ENCODE assay signal across 10 mouse cellular contexts in the genomic region with DNA sequence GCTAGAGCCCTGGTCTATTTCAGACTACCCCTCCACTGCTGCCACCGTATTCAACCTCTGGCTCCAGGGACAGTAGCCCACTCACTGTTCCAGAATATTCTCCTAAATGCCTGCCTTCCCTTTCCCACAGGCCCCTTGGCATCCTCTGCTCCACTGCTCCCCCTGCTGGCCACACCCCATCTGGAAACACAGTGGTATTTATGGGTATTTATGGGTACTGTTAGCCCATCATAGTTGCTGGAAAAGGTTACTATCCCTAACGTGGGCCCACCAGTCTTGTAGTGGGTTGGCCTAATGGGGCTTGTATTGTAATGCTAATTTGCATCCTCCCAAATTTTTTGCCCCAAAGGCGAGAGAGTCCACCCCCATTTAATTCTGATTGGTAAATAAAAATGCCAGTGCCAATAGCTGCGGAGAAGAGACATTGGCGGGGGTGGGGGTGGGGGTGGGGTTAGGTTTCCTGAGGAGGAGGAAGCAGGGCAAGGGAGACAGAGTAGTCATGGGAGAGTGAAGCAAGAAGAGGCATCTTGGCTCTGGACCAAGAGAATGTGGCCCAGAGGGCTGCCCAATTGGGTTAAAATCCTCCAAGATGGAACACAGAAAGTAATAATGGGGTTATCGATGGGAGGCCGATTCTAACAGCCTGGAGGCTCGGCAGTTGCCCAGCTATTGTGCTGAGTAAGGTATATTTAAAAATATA. TPM values are rescaled to one million over a fixed set of nuclear protein-coding genes. Genes with fewer than 3 reads are reported as not detected.
DNase-seq lines count a peak whose midpoint lies in the region; ATAC-seq and TF ChIP-seq lines count a peak whose summit lies in the region.
"Had no signal": no experiment of that assay in that cellular context is flagged by ENCODE, and none has a peak within 500 bp of the region (broad histone marks: within the 10 kb centered on the region; RNA-seq: fewer than 3 reads in every experiment).

No protein-coding gene starts in this region.

- H3K27me3 ChIP-seq in midbrain, embryonic 10.5 days (ENCODE audit: low read depth, poor library complexity, severe bottlenecking), result no peaks in the 10 kb centered on the region
- H3K27me3 ChIP-seq in midbrain, embryonic 16.5 days (ENCODE audit: control insufficient read depth, insufficient read depth, low read depth, low read length), result no peaks in the 10 kb centered on the region
- no peaks in the 10 kb centered on the region for H3K27me3 ChIP-seq in liver, embryonic 11.5 days (replicated peaks; ENCODE audit: control insufficient read depth, insufficient read depth, low read length)
- no peaks in the 10 kb centered on the region for H3K27me3 ChIP-seq in small intestine, adult 2 months (ENCODE audit: control insufficient read depth, insufficient read depth, low read length)

- no peaks in the 10 kb centered on the region for H3K36me3 ChIP-seq in midbrain, embryonic 10.5 days
- H3K36me3 ChIP-seq in midbrain, embryonic 16.5 days (ENCODE audit: control insufficient read depth, insufficient read depth, low read length), result no peaks in the 10 kb centered on the region
- H3K36me3 ChIP-seq in liver, embryonic 11.5 days (ENCODE audit: control insufficient read depth, insufficient read depth, low read length), result no peaks in the 10 kb centered on the region
- H3K36me3 ChIP-seq in small intestine, adult 2 months (ENCODE audit: control insufficient read depth, insufficient read depth, low read length), result no peaks in the 10 kb centered on the region

- H3K4me2 ChIP-seq in midbrain, embryonic 16.5 days (ENCODE audit: low read length), result no peak overlapping the region
- no peak overlapping the region for H3K4me2 ChIP-seq in liver, embryonic 11.5 days

- 65% methylated on average over 8 of the region's 8 CpGs for WGBS in midbrain, embryonic 10.5 days
- WGBS in midbrain, embryonic 16.5 days, result 56% methylated on average over 8 of the region's 8 CpGs
- WGBS in liver, embryonic 11.5 days, result 69% methylated on average over 8 of the region's 8 CpGs
- WGBS in small intestine, adult 2 months, result 65% methylated on average over 8 of the region's 8 CpGs

- no peaks in the 10 kb centered on the region for H3K9me3 ChIP-seq in midbrain, embryonic 10.5 days (replicated peaks)
- no peaks in the 10 kb centered on the region for H3K9me3 ChIP-seq in midbrain, embryonic 16.5 days (replicated peaks; ENCODE audit: control insufficient read depth, low read length, poor library complexity, severe bottlenecking)
- no peaks in the 10 kb centered on the region for H3K9me3 ChIP-seq in liver, embryonic 11.5 days (ENCODE audit: control insufficient read depth, low read length)

- TF ChIP-seq CTCF in small intestine, adult 2 months (IDR thresholded peaks at IDR 0.05; ENCODE audit: extremely low read depth, insufficient read length, insufficient replicate concordance, low read depth, low read length), result peak; percentile 85; the same call in 1 of the 2 replicates

- no peak overlapping the region for H3K9ac ChIP-seq in midbrain, embryonic 16.5 days (ENCODE audit: low read depth, low read length)
- H3K9ac ChIP-seq in liver, embryonic 11.5 days (ENCODE audit: low read depth, low read length), result no peak overlapping the region

- no peak for ATAC-seq in midbrain, embryonic 16.5 days
- no peak for ATAC-seq in liver, embryonic 11.5 days (replicated peaks; ENCODE audit: low FRiP score)

- DNase-seq in midbrain, embryonic 10.5 days (ENCODE audit: low spot score), result peak; percentile 43
- peak; percentile 25 for DNase-seq in Muller cell, postnatal 12 days (ENCODE audit: inconsistent ontology term)
- DNase-seq in c-Kit-positive CD71-negative TER-119-negative erythroid progenitor cells, embryonic 14.5 days (ENCODE audit: low read depth), result peak; percentile 28
- DNase-seq in gastrocnemius, adult 18-20 months (ENCODE audit: low spot score), result peak; percentile 53
- peak; percentile 57 for DNase-seq in liver, embryonic 11.5 days (ENCODE audit: low spot score)
- no peak for DNase-seq in yolk sac, embryonic 10.5 days (ENCODE audit: low spot score)

- TF ChIP-seq POLR2A in small intestine, adult 2 months (IDR thresholded peaks at IDR 0.05; ENCODE audit: low read depth, low read length), result no peak

- H3K4me3 ChIP-seq in midbrain, embryonic 10.5 days, result no peak overlapping the region
- H3K4me3 ChIP-seq in midbrain, embryonic 16.5 days (ENCODE audit: low read depth, low read length), result no peak overlapping the region
- H3K4me3 ChIP-seq in liver, embryonic 11.5 days (ENCODE audit: low read depth, low read length), result no peak overlapping the region
- H3K4me3 ChIP-seq in small intestine, adult 2 months (ENCODE audit: low read depth, low read length), result no peak overlapping the region

- H3K27ac ChIP-seq in midbrain, embryonic 10.5 days (replicated peaks), result no peak overlapping the region
- H3K27ac ChIP-seq in midbrain, embryonic 16.5 days (ENCODE audit: low read length), result no peak overlapping the region
- no peak overlapping the region for H3K27ac ChIP-seq in liver, embryonic 11.5 days (ENCODE audit: low read depth, low read length)
- H3K27ac ChIP-seq in small intestine, adult 2 months (ENCODE audit: insufficient read depth, low read depth, low read length), result no peak overlapping the region
- H3K27ac ChIP-seq: macrophage had no signal

- H3K4me1 ChIP-seq in midbrain, embryonic 10.5 days, result no peaks in the 10 kb centered on the region
- H3K4me1 ChIP-seq in midbrain, embryonic 16.5 days (ENCODE audit: control insufficient read depth, insufficient read depth, low read length), result no peaks in the 10 kb centered on the region
- H3K4me1 ChIP-seq in liver, embryonic 11.5 days (replicated peaks; ENCODE audit: control insufficient read depth, insufficient read depth, low read length), result no peaks in the 10 kb centered on the region
- no peaks in the 10 kb centered on the region for H3K4me1 ChIP-seq in small intestine, adult 2 months (ENCODE audit: control insufficient read depth, insufficient read depth, insufficient read length, low read length)

RNA-seq across cellular contexts. Expression of gene Lrrc3, which starts 14.4 kb away (rescaled TPM):
- 2.3 and 3.2 TPM in 2 replicates for polyA plus RNA-seq in midbrain, embryonic 10.5 days (2016; fragmentation: Nextera tagmentation; extraction: Ambion mirVana)
- 25.4 and 28.7 TPM in 2 replicates for polyA plus RNA-seq in midbrain, embryonic 16.5 days (2015; fragmentation: Nextera tagmentation; extraction: Ambion mirVana)
- under 1 TPM; 0.23 to 0.28 TPM for total RNA-seq in gastrocnemius, adult 18-20 months (2021)
- polyA plus RNA-seq in liver, embryonic 11.5 days (2014; fragmentation: Nextera tagmentation; extraction: Ambion mirVana), result 8.2 and 10.0 TPM in 2 replicates
- 4.0 and 5.3 TPM in 2 replicates for polyA plus RNA-seq in small intestine, adult 2 months (2012; rRNA removed)
- polyA plus RNA-seq: macrophage had no signal

RNA-seq across cellular contexts. Expression of gene Trpm2, which starts 53.6 kb away (rescaled TPM):
- polyA plus RNA-seq in midbrain, embryonic 10.5 days (2016; fragmentation: Nextera tagmentation; extraction: Ambion mirVana), result 0.84 and 0.88 TPM in 2 replicates
- polyA plus RNA-seq in midbrain, embryonic 16.5 days (2015; fragmentation: Nextera tagmentation; extraction: Ambion mirVana), result 6.3 and 6.4 TPM in 2 replicates
- total RNA-seq in gastrocnemius, adult 18-20 months (2021), result under 1 TPM; 0.07 to 0.26 TPM
- 1.2 TPM in 2 replicates for polyA plus RNA-seq in liver, embryonic 11.5 days (2014; fragmentation: Nextera tagmentation; extraction: Ambion mirVana)
- 1.8 and 3.4 TPM in 2 replicates for polyA plus RNA-seq in small intestine, adult 2 months (2012; rRNA removed)

RNA-seq across cellular contexts. Expression of gene Gm3285, which starts 55.0 kb away (rescaled TPM):
- not detected in 2 replicates for polyA plus RNA-seq in midbrain, embryonic 10.5 days (2016; fragmentation: Nextera tagmentation; extraction: Ambion mirVana)
- not detected in 2 replicates for polyA plus RNA-seq in midbrain, embryonic 16.5 days (2015; fragmentation: Nextera tagmentation; extraction: Ambion mirVana)
- not detected for total RNA-seq in gastrocnemius, adult 18-20 months (2021)
- polyA plus RNA-seq in liver, embryonic 11.5 days (2014; fragmentation: Nextera tagmentation; extraction: Ambion mirVana), result not detected in 2 replicates
- not detected in 2 replicates for polyA plus RNA-seq in small intestine, adult 2 months (2012; rRNA removed)
- polyA plus RNA-seq: gonadal fat pad, adult 2 months; macrophage had no signal
